Mouse (Mus musculus) stomach, embryonic 14.5 days (tissue): ENCODE results near the gene Actn4. TPM values are rescaled to one million over a fixed set of nuclear protein-coding genes. Genes with fewer than 3 reads are reported as not detected.
"Not testable (repeated sequence)": the region's sequence is repeated elsewhere in the genome, so short reads cannot be mapped to it uniquely, and the experiment has no call there.

Experiments
- ATAC-seq: fragments of 200-750 bp; cut with Nextera tagmentation; 2 replicates; pipeline ENCODE4 v1.8.0; 2017; ENCODE audit warnings: low read depth, moderate TSS enrichment; ENCODE audit not compliant: insufficient number of reproducible peaks, insufficient read depth, low FRiP score
- H3K27ac ChIP-seq: fragments of 300-500 bp; sonication (generic); 2 replicates; pipeline ENCODE4 v1.5.1; 2014; ENCODE audit warnings: mild to moderate bottlenecking, low read length, moderate library complexity, mixed read lengths
- H3K27me3 ChIP-seq: fragments of 300-500 bp; sonication (generic); 2 replicates; pipeline ENCODE4 v1.6.1; 2014; ENCODE audit warnings: low read length, control low read depth, mixed read lengths; ENCODE audit not compliant: control insufficient read depth, insufficient read depth
- H3K36me3 ChIP-seq: fragments of 300-500 bp; sonication (generic); 2 replicates; pipeline ENCODE4 v1.6.1; 2014; ENCODE audit warnings: mild to moderate bottlenecking, control low read depth, low read length, moderate library complexity, mixed read lengths; ENCODE audit not compliant: control insufficient read depth, insufficient read depth
- H3K4me1 ChIP-seq: fragments of 300-500 bp; sonication (generic); 2 replicates; pipeline ENCODE4 v1.6.1; 2014; ENCODE audit warnings: low read length, control low read depth, mixed read lengths; ENCODE audit not compliant: control insufficient read depth, insufficient read depth
- H3K4me2 ChIP-seq: fragments of 300-500 bp; sonication (generic); replicated peaks from 2 replicates; pipeline ENCODE4 v1.6.1; 2014; ENCODE audit warnings: low read depth, low read length, control low read depth
- H3K4me3 ChIP-seq: fragments of 300-500 bp; sonication (generic); 2 replicates; pipeline ENCODE4 v1.5.1; 2014; ENCODE audit warnings: low read depth, low read length, control low read depth
- H3K9ac ChIP-seq: fragments of 300-500 bp; sonication (generic); replicated peaks from 2 replicates; pipeline ENCODE4 v1.6.1; 2014; ENCODE audit warnings: low read depth, mild to moderate bottlenecking, control low read depth, low read length, moderate library complexity, mixed read lengths
- H3K9me3 ChIP-seq: fragments of 300-500 bp; sonication (generic); 2 replicates; pipeline ENCODE4 v1.6.1; 2016; ENCODE audit warnings: low read depth, low read length, control low read depth; ENCODE audit not compliant: control insufficient read depth
- WGBS: fragments of 180-500 bp; shearing (Covaris S2); extraction: QIAGEN DNeasy Blood & Tissue Kit; methylation state at CpG from one replicate; pipeline ENCODE4 v1.1.7; 2014; 5-methylcytosine and 5-hydroxymethylcytosine counted together
- polyA plus RNA-seq: library from polyadenylated mRNA; unstranded; fragments of >200 nt; fragmentation: Nextera tagmentation; extraction: Ambion mirVana; gene quantifications from 2 replicates; pipeline ENCODE4 v1.2.1, GENCODE M21; 2014

The Actn4 gene
- polyA plus RNA-seq, 1 experiment from 2014 or later = 272 TPM

- H3K9ac ChIP-seq = no peak overlapping the region
- 70% methylated on average over 4 of the region's 4 CpGs for WGBS
- no peak overlapping the region for H3K4me2 ChIP-seq
- no peaks in the 10 kb centered on the region for H3K27me3 ChIP-seq
- H3K4me1 ChIP-seq = no peaks in the 10 kb centered on the region
- no peak for ATAC-seq
- H3K9me3 ChIP-seq = no peaks in the 10 kb centered on the region
- H3K27ac ChIP-seq = no peak overlapping the region
- no peaks in the 10 kb centered on the region for H3K36me3 ChIP-seq
- no peak overlapping the region for H3K4me3 ChIP-seq
Measured at GRCm38 (mm10) chr7:28876099-28876498, 86.0 kb downstream of the Actn4 start.

- H3K27me3 ChIP-seq = no peaks in the 10 kb centered on the region
- no peaks in the 10 kb centered on the region for H3K9me3 ChIP-seq
- 70% methylated on average over 2 of the region's 2 CpGs for WGBS
- H3K4me1 ChIP-seq = no peaks in the 10 kb centered on the region
- H3K27ac ChIP-seq = no peak overlapping the region
- no peaks in the 10 kb centered on the region for H3K36me3 ChIP-seq
- no peak overlapping the region for H3K4me3 ChIP-seq
- no peak overlapping the region for H3K9ac ChIP-seq
- H3K4me2 ChIP-seq = no peak overlapping the region
- ATAC-seq = no peak
Measured at GRCm38 (mm10) chr7:28874565-28874964, 87.6 kb downstream of the Actn4 start.

- Histone ChIP-seq H3K27me3 (no peaks in the 10 kb centered on the region), H3K27ac (no peak overlapping the region), H3K36me3 (no peaks in the 10 kb centered on the region), H3K9me3 (no peaks in the 10 kb centered on the region), H3K4me3 (no peak overlapping the region), H3K9ac (no peak overlapping the region), H3K4me1 (0 out of 2 replicates have a peak, but pooled peaks cover 2% of the 10 kb centered on the region), H3K4me2 (no peak overlapping the region)
- no peak for ATAC-seq
- 87% methylated on average over 24 of the region's 24 CpGs for WGBS
Measured at GRCm38 (mm10) chr7:28870901-28871664, 91.1 kb downstream of the Actn4 start.

GRCm38 (mm10) chr7:28867508-28868340, 94.4 kb downstream of the Actn4 start:
- not testable (repeated sequence) for ATAC-seq, H3K27me3 ChIP-seq, H3K9ac ChIP-seq, H3K4me3 ChIP-seq, H3K36me3 ChIP-seq, H3K4me2 ChIP-seq, H3K9me3 ChIP-seq, H3K27ac ChIP-seq
- 26% methylated on average over 23 of the region's 23 CpGs for WGBS
- H3K4me1 ChIP-seq = peaks cover 13% of the 10 kb centered on the region

GRCm38 (mm10) chr7:28866769-28867507, 95.2 kb downstream of the Actn4 start:
- Histone ChIP-seq H3K4me1 (peaks cover 13% of the 10 kb centered on the region), H3K27me3 (no peaks in the 10 kb centered on the region), H3K4me2 (no peak overlapping the region), H3K4me3 (no peak overlapping the region), H3K36me3 (no peaks in the 10 kb centered on the region), H3K27ac (no peak overlapping the region), H3K9me3 (no peaks in the 10 kb centered on the region), H3K9ac (no peak overlapping the region)
- WGBS = 92% methylated on average over 28 of the region's 28 CpGs
- no peak for ATAC-seq

GRCm38 (mm10) chr7:28865481-28866300, 96.4 kb downstream of the Actn4 start:
- Histone ChIP-seq H3K27me3 (no peaks in the 10 kb centered on the region), H3K4me2 (peak overlapping the region; percentile 39), H3K4me3 (peak overlapping the region; percentile 11; the same call in 1 of the 2 replicates), H3K9me3 (no peaks in the 10 kb centered on the region), H3K9ac (no peak overlapping the region), H3K36me3 (no peaks in the 10 kb centered on the region), H3K4me1 (peaks cover 13% of the 10 kb centered on the region), H3K27ac (peak overlapping the region; percentile 2; the same call in 1 of the 2 replicates)
- peak; percentile 73 for ATAC-seq
- 40% methylated on average over 33 of the region's 33 CpGs for WGBS

- no peak overlapping the region for H3K4me2 ChIP-seq
- no peaks in the 10 kb centered on the region for H3K27me3 ChIP-seq
- H3K9ac ChIP-seq = no peak overlapping the region
- no peaks in the 10 kb centered on the region for H3K36me3 ChIP-seq
- H3K27ac ChIP-seq = no peak overlapping the region
- WGBS = 49% methylated on average over 9 of the region's 9 CpGs
- H3K9me3 ChIP-seq = no peaks in the 10 kb centered on the region
- ATAC-seq = no peak
- no peak overlapping the region for H3K4me3 ChIP-seq
- H3K4me1 ChIP-seq = peaks cover 13% of the 10 kb centered on the region
Measured at GRCm38 (mm10) chr7:28864288-28864750, 97.8 kb downstream of the Actn4 start.
